Mouse (Mus musculus): ENCODE data around the gene Guca2a.

The Guca2a gene

GRCm38 (mm10) chr4:119638656-119639055, 1.2 kb downstream of the Guca2a start:
- in situ Hi-C loops (cut with MboI, MseI) = no loop called here

- in situ Hi-C loops (cut with MboI, MseI) = no loop called here
Observed at GRCm38 (mm10) chr4:119642666-119643065, 5.2 kb downstream of the Guca2a start.

GRCm38 (mm10) chr4:119657011-119657410, 19.5 kb downstream of the Guca2a start:
- in situ Hi-C loops (cut with MboI, MseI) = no loop called here

GRCm38 (mm10) chr4:119658246-119658645, 20.7 kb downstream of the Guca2a start:
- in situ Hi-C loops (cut with MboI, MseI) = no loop called here

- in situ Hi-C loops (cut with MboI, MseI) = no loop called here
Observed at GRCm38 (mm10) chr4:119658731-119659130, 21.2 kb downstream of the Guca2a start, which contains the start of gene Guca2b. TSS of gene Guca2b (minus strand) at chr4:119658954.

GRCm38 (mm10) chr4:119660007-119660406, 22.5 kb downstream of the Guca2a start:
- in situ Hi-C loops (cut with MboI, MseI) = no loop called here

GRCm38 (mm10) chr4:119662151-119662550, 24.6 kb downstream of the Guca2a start:
- in situ Hi-C loops (cut with MboI, MseI) = no loop called here

- in situ Hi-C loops (cut with MboI, MseI) = no loop called here
Observed at GRCm38 (mm10) chr4:119662976-119663375, 25.5 kb downstream of the Guca2a start.

GRCm38 (mm10) chr4:119663409-119664095, 26.0 kb downstream of the Guca2a start:
- in situ Hi-C loops (cut with MboI, MseI) = no loop called here

GRCm38 (mm10) chr4:119665166-119665565, 27.7 kb downstream of the Guca2a start:
- in situ Hi-C loops (cut with MboI, MseI) = no loop called here

GRCm38 (mm10) chr4:119666116-119666515, 28.6 kb downstream of the Guca2a start:
- in situ Hi-C loops (cut with MboI, MseI) = no loop called here

- in situ Hi-C loops (cut with MboI, MseI) = no loop called here
Observed at GRCm38 (mm10) chr4:119667454-119667853, 29.9 kb downstream of the Guca2a start.

- in situ Hi-C loops (cut with MboI, MseI) = no loop called here
Observed at GRCm38 (mm10) chr4:119668185-119668584, 30.7 kb downstream of the Guca2a start.

GRCm38 (mm10) chr4:119668596-119668995, 31.1 kb downstream of the Guca2a start:
- in situ Hi-C loops (cut with MboI, MseI) = no loop called here

GRCm38 (mm10) chr4:119669356-119670209, 32.1 kb downstream of the Guca2a start:
- in situ Hi-C loops (cut with MboI, MseI) = no loop called here

GRCm38 (mm10) chr4:119670210-119670555, 32.7 kb downstream of the Guca2a start:
- in situ Hi-C loops (cut with MboI, MseI) = no loop called here

- in situ Hi-C loops (cut with MboI, MseI) = no loop called here
Observed at GRCm38 (mm10) chr4:119670736-119671135, 33.2 kb downstream of the Guca2a start.

GRCm38 (mm10) chr4:119671164-119671563, 33.7 kb downstream of the Guca2a start:
- in situ Hi-C loops (cut with MboI, MseI) = no loop called here

- in situ Hi-C loops (cut with MboI, MseI) = no loop called here
Observed at GRCm38 (mm10) chr4:119672685-119673084, 35.2 kb downstream of the Guca2a start.

GRCm38 (mm10) chr4:119682596-119682995, 45.1 kb downstream of the Guca2a start:
- in situ Hi-C loops (cut with MboI, MseI) = no loop called here

- in situ Hi-C loops (cut with MboI, MseI) = no loop called here
Observed at GRCm38 (mm10) chr4:119685746-119686145, 48.2 kb downstream of the Guca2a start.

All from T-helper 1 cell (primary cell).